Mouse (Mus musculus) gastrocnemius, postnatal 14 days (tissue): ENCODE results near the gene Mrpl49. TPM values are rescaled to one million over a fixed set of nuclear protein-coding genes. Genes with fewer than 3 reads are reported as not detected.

Experiments
- DNase-seq: peaks from one replicate; pipeline ENCODE4 v3.0.0; 2021; ENCODE audit warnings: mixed read lengths
- intact Hi-C: fragments of 180-260 bp; cut with DNase I; formaldehyde crosslinking; loops from one replicate; pipeline ENCODE4 v1.15.1; 2025; ENCODE audit warnings: low total_unique reads
- microRNA-seq, 2 experiments: library from miRNA; unstranded; fragments of <30 nt; microRNA quantifications; one replicate each; pipeline ENCODE4 v1.2.0; 2021
- total RNA-seq, 2 experiments: library from RNA; stranded (reverse); gene quantifications; 2 replicates each; pipeline ENCODE4 v1.2.3; 2021

Mrpl49 gene
- total RNA-seq, 2 experiments from 2014 or later, result 29.1 to 30.6 TPM

- intact Hi-C loops, result loop anchor here (10.0 kb wide), 1 partner anchor 99 kb away; the partner anchor contains the start of gene Dpf2
- DNase-seq, result no peak
Measured at GRCm38 (mm10) chr19:6013691-6014090, 43.9 kb downstream of the Mrpl49 start.

- DNase-seq, result no peak
- intact Hi-C loops, result no loop called here
Measured at GRCm38 (mm10) chr19:6009137-6009536, 48.4 kb downstream of the Mrpl49 start.

GRCm38 (mm10) chr19:6007013-6007412 lies 50.6 kb downstream of the Mrpl49 start:
- intact Hi-C loops, result no loop called here
- DNase-seq, result no peak

- intact Hi-C loops, result no loop called here
- no peak for DNase-seq
Measured at GRCm38 (mm10) chr19:6005541-6005940, 52.0 kb downstream of the Mrpl49 start.

Small RNA genes lying within 50 kb of the gene (microRNA-seq; reads per million reads assigned to microRNA genes)
- gene Mir6988, result 0.50 to 1.6 reads per million in 2 experiments

Other genes with a start within 250 kb of the Mrpl49 start
- 1 to 10 TPM; 7.1 to 7.7 TPM for gene Frmd8, start 182.5 kb downstream of the Mrpl49 start, total RNA-seq
- gene Slc25a45, start 180.0 kb downstream of the Mrpl49 start, total RNA-seq, result 1 to 10 TPM; 2.1 to 2.3 TPM
- gene Tigd3, start 163.6 kb downstream of the Mrpl49 start, total RNA-seq, result under 1 TPM; 0.42 to 0.66 TPM
- gene Dpf2, start 144.8 kb downstream of the Mrpl49 start, total RNA-seq, result 10 to 100 TPM; 71.9 to 78.2 TPM
- 10 to 100 TPM; 14.4 to 18.3 TPM for gene Cdc42ep2, start 133.0 kb downstream of the Mrpl49 start, total RNA-seq
- 10 to 100 TPM; 10.9 to 13.2 TPM for gene Pola2, start 93.6 kb downstream of the Mrpl49 start, total RNA-seq
- gene Slc22a20, start 71.6 kb downstream of the Mrpl49 start, total RNA-seq, result not detected
- gene Capn1, start 41.9 kb downstream of the Mrpl49 start, total RNA-seq, result 10 to 100 TPM; 77.0 to 81.1 TPM
- gene Syvn1, start 11.2 kb downstream of the Mrpl49 start, total RNA-seq, result 10 to 100 TPM; 13.5 to 15.9 TPM
- 100 to 1,000 TPM; 481 to 546 TPM for gene Fau, start 59 bp upstream of the Mrpl49 start, total RNA-seq
- 1 to 10 TPM; 9.2 to 9.9 TPM for gene Znhit2, start 3.4 kb upstream of the Mrpl49 start, total RNA-seq
- 1 to 10 TPM; 3.7 to 4.5 TPM for gene Tm7sf2, start 10.6 kb upstream of the Mrpl49 start, total RNA-seq
- gene Vps51, start 19.4 kb upstream of the Mrpl49 start, total RNA-seq, result 10 to 100 TPM; 20.4 to 24.0 TPM
- gene Tmem262, start 22.2 kb upstream of the Mrpl49 start, total RNA-seq, result not detected
- not detected for gene Gm28374, start 24.5 kb upstream of the Mrpl49 start, total RNA-seq
- gene Zfpl1, start 27.2 kb upstream of the Mrpl49 start, total RNA-seq, result 10 to 100 TPM; 11.9 to 14.6 TPM
- gene Cdca5, start 27.2 kb upstream of the Mrpl49 start, total RNA-seq, result 1 to 10 TPM in 1 of 2 experiments, under 1 TPM in 1; 0.84 to 1.3 TPM
- gene AC131692.1, start 36.6 kb upstream of the Mrpl49 start, total RNA-seq, result not detected
- gene Naaladl1, start 48.0 kb upstream of the Mrpl49 start, total RNA-seq, result not detected
- gene Sac3d1, start 60.9 kb upstream of the Mrpl49 start, total RNA-seq, result 10 to 100 TPM in 1 of 2 experiments, 1 to 10 TPM in 1; 8.8 to 14.4 TPM
- 10 to 100 TPM in 1 of 2 experiments, 1 to 10 TPM in 1; 8.2 to 11.9 TPM for gene Snx15, start 70.5 kb upstream of the Mrpl49 start, total RNA-seq
- under 1 TPM in 1 of 2 experiments, not detected in 1; 0.20 TPM for gene Batf2, start 83.2 kb upstream of the Mrpl49 start, total RNA-seq
- 10 to 100 TPM; 53.4 to 55.4 TPM for gene Arl2, start 83.8 kb upstream of the Mrpl49 start, total RNA-seq
- gene Majin, start 126.6 kb upstream of the Mrpl49 start, total RNA-seq, result not detected
- not detected for gene Gpha2, start 168.6 kb upstream of the Mrpl49 start, total RNA-seq
- 10 to 100 TPM; 22.4 to 24.7 TPM for gene Ppp2r5b, start 178.1 kb upstream of the Mrpl49 start, total RNA-seq
- 10 to 100 TPM; 12.7 to 14.6 TPM for gene Atg2a, start 183.9 kb upstream of the Mrpl49 start, total RNA-seq
- gene Ehd1, start 218.9 kb upstream of the Mrpl49 start, total RNA-seq, result 10 to 100 TPM; 40.5 to 50.8 TPM
- gene Cdc42bpg, start 248.7 kb upstream of the Mrpl49 start, total RNA-seq, result 1 to 10 TPM; 3.4 to 3.9 TPM